Mouse (Mus musculus) heart, embryonic 10.5 days (tissue): ENCODE measurements around the gene Mical3. TPM values are rescaled to one million over a fixed set of nuclear protein-coding genes. Genes with fewer than 3 reads are reported as not detected.
A peak's percentile ranks its signal among the peaks of the same experiment; 100 is the strongest.

ENCODE experiments used
- DNase-seq: peaks from one replicate; pipeline ENCODE4 v3.0.0-alpha.2; 2017; ENCODE audit warnings: low spot score
- H3K27ac ChIP-seq: fragments of 300-500 bp; sonication (generic); 2 replicates; pipeline ENCODE4 v1.5.1; 2016; ENCODE audit warnings: mild to moderate bottlenecking
- H3K27me3 ChIP-seq: fragments of 300-500 bp; sonication (generic); 2 replicates; pipeline ENCODE4 v1.6.1; 2016; ENCODE audit warnings: mild to moderate bottlenecking; ENCODE audit not compliant: poor library complexity, insufficient read depth, severe bottlenecking
- H3K36me3 ChIP-seq: fragments of 300-500 bp; sonication (generic); 2 replicates; pipeline ENCODE4 v1.6.1; 2016; ENCODE audit warnings: mild to moderate bottlenecking, moderate library complexity
- H3K4me1 ChIP-seq: fragments of 300-500 bp; sonication (generic); 2 replicates; pipeline ENCODE4 v1.6.1; 2016; ENCODE audit warnings: mild to moderate bottlenecking
- H3K4me3 ChIP-seq: fragments of 300-500 bp; sonication (generic); 2 replicates; pipeline ENCODE4 v1.5.1; 2016; ENCODE audit warnings: mild to moderate bottlenecking, moderate library complexity
- H3K9me3 ChIP-seq: fragments of 300-500 bp; sonication (generic); 2 replicates; pipeline ENCODE4 v1.6.1; 2016; ENCODE audit warnings: mild to moderate bottlenecking, moderate library complexity
- WGBS: fragments of 180-500 bp; shearing (Covaris S2); methylation state at CpG from one replicate; pipeline ENCODE4 v1.1.7; 2016; 5-methylcytosine and 5-hydroxymethylcytosine counted together
- polyA plus RNA-seq: library from polyadenylated mRNA; unstranded; fragments of >200 nt; fragmentation: Nextera tagmentation; extraction: Ambion mirVana; gene quantifications from 2 replicates; pipeline ENCODE4 v1.2.1, GENCODE M21; 2016

Mical3 gene
- polyA plus RNA-seq, 1 experiment from 2014 or later = 25.8 TPM

- Histone ChIP-seq H3K27me3 (no peaks in the 10 kb centered on the region), H3K36me3 (no peaks in the 10 kb centered on the region), H3K4me3 (no peak overlapping the region), H3K27ac (no peak overlapping the region), H3K4me1 (peaks cover 14% of the 10 kb centered on the region), H3K9me3 (no peaks in the 10 kb centered on the region)
- no peak for DNase-seq
- WGBS = 81% methylated on average over 15 of the region's 15 CpGs
These were observed 12.6 kb downstream of the Mical3 start for GRCm38 (mm10) chr6:121117971-121118755.

- H3K27ac ChIP-seq = no peak overlapping the region
- DNase-seq = no peak
- no peaks in the 10 kb centered on the region for H3K36me3 ChIP-seq
- no peaks in the 10 kb centered on the region for H3K9me3 ChIP-seq
- no peak overlapping the region for H3K4me3 ChIP-seq
- H3K4me1 ChIP-seq = peaks cover 19% of the 10 kb centered on the region
- 72% methylated on average over 4 of the region's 4 CpGs for WGBS
- H3K27me3 ChIP-seq = no peaks in the 10 kb centered on the region
These were observed 13.7 kb downstream of the Mical3 start for GRCm38 (mm10) chr6:121117142-121117541.

- Histone ChIP-seq H3K4me3 (no peak overlapping the region), H3K27me3 (no peaks in the 10 kb centered on the region), H3K27ac (no peak overlapping the region), H3K36me3 (no peaks in the 10 kb centered on the region), H3K9me3 (no peaks in the 10 kb centered on the region), H3K4me1 (peaks cover 27% of the 10 kb centered on the region)
- DNase-seq = no peak
- 68% methylated on average over 10 of the region's 10 CpGs for WGBS
These were observed 14.4 kb downstream of the Mical3 start for GRCm38 (mm10) chr6:121116434-121116833.

- Histone ChIP-seq H3K27ac (peak overlapping the region; percentile 100), H3K4me1 (peaks cover 65% of the 10 kb centered on the region), H3K36me3 (peaks cover 12% of the 10 kb centered on the region), H3K4me3 (peak overlapping the region; percentile 34), H3K9me3 (no peaks in the 10 kb centered on the region), H3K27me3 (no peaks in the 10 kb centered on the region)
- 18% methylated on average over 10 of the region's 10 CpGs for WGBS
- peak; percentile 93 for DNase-seq
These were observed 19.2 kb downstream of the Mical3 start for GRCm38 (mm10) chr6:121111448-121112055.

GRCm38 (mm10) chr6:121109998-121110603 lies 20.7 kb downstream of the Mical3 start:
- Histone ChIP-seq H3K27me3 (no peaks in the 10 kb centered on the region), H3K9me3 (no peaks in the 10 kb centered on the region), H3K4me1 (peaks cover 78% of the 10 kb centered on the region), H3K27ac (peak overlapping the region; percentile 100), H3K4me3 (peak overlapping the region; percentile 97), H3K36me3 (peaks cover 14% of the 10 kb centered on the region)
- DNase-seq = peak; percentile 97
- under 1% methylated on average over 41 of the region's 42 CpGs for WGBS

GRCm38 (mm10) chr6:121109181-121109981 lies 21.4 kb downstream of the Mical3 start:
- Histone ChIP-seq H3K27me3 (no peaks in the 10 kb centered on the region), H3K27ac (peak overlapping the region; percentile 100), H3K4me1 (peaks cover 85% of the 10 kb centered on the region), H3K36me3 (peaks cover 17% of the 10 kb centered on the region), H3K9me3 (no peaks in the 10 kb centered on the region), H3K4me3 (peak overlapping the region; percentile 97)
- WGBS = under 1% methylated on average over 52 of the region's 52 CpGs
- DNase-seq = peak; percentile 79

- Histone ChIP-seq H3K4me3 (peak overlapping the region; percentile 97), H3K9me3 (no peaks in the 10 kb centered on the region), H3K27ac (no peak overlapping the region), H3K36me3 (peaks cover 22% of the 10 kb centered on the region), H3K27me3 (no peaks in the 10 kb centered on the region), H3K4me1 (peaks cover 92% of the 10 kb centered on the region)
- DNase-seq = no peak
- 61% methylated on average over 1 of the region's 1 CpGs for WGBS
These were observed 22.7 kb downstream of the Mical3 start for GRCm38 (mm10) chr6:121108075-121108474.

- no peak for DNase-seq
- no peaks in the 10 kb centered on the region for H3K9me3 ChIP-seq
- peaks cover 26% of the 10 kb centered on the region for H3K36me3 ChIP-seq
- no peak overlapping the region for H3K4me3 ChIP-seq
- no peak overlapping the region for H3K27ac ChIP-seq
- WGBS = 87% methylated on average over 16 of the region's 16 CpGs
- no peaks in the 10 kb centered on the region for H3K27me3 ChIP-seq
- H3K4me1 ChIP-seq = peaks cover 91% of the 10 kb centered on the region
These were observed 23.9 kb downstream of the Mical3 start for GRCm38 (mm10) chr6:121106711-121107405.

GRCm38 (mm10) chr6:121105726-121106125 lies 25.1 kb downstream of the Mical3 start:
- Histone ChIP-seq H3K36me3 (peaks cover 26% of the 10 kb centered on the region), H3K4me1 (peaks cover 90% of the 10 kb centered on the region), H3K27me3 (no peaks in the 10 kb centered on the region), H3K4me3 (no peak overlapping the region), H3K9me3 (no peaks in the 10 kb centered on the region), H3K27ac (0 out of 2 replicates have a peak overlapping the region, but pooled peaks have one; percentile 16)
- WGBS = 53% methylated on average over 4 of the region's 4 CpGs
- no peak for DNase-seq

GRCm38 (mm10) chr6:121103406-121104171 lies 27.2 kb downstream of the Mical3 start:
- H3K4me3 ChIP-seq = no peak overlapping the region; the same call in 1 of the 2 replicates
- H3K27me3 ChIP-seq = no peaks in the 10 kb centered on the region
- peak overlapping the region; percentile 64; the same call in 1 of the 2 replicates for H3K27ac ChIP-seq
- no peak for DNase-seq
- H3K4me1 ChIP-seq = peaks cover 92% of the 10 kb centered on the region
- H3K36me3 ChIP-seq = peaks cover 26% of the 10 kb centered on the region
- WGBS = 70% methylated on average over 14 of the region's 14 CpGs
- no peaks in the 10 kb centered on the region for H3K9me3 ChIP-seq

- WGBS = 72% methylated on average over 10 of the region's 10 CpGs
- no peak for DNase-seq
- H3K27ac ChIP-seq = peak overlapping the region; percentile 64; the same call in 1 of the 2 replicates
- H3K27me3 ChIP-seq = no peaks in the 10 kb centered on the region
- no peaks in the 10 kb centered on the region for H3K9me3 ChIP-seq
- H3K36me3 ChIP-seq = peaks cover 26% of the 10 kb centered on the region
- H3K4me1 ChIP-seq = peaks cover 92% of the 10 kb centered on the region
- H3K4me3 ChIP-seq = no peak overlapping the region
These were observed 27.9 kb downstream of the Mical3 start for GRCm38 (mm10) chr6:121102941-121103340.
